Mouse (Mus musculus) macrophage (primary cell): ENCODE measurements around the gene Itgb3bp. TPM values are rescaled to one million over a fixed set of nuclear protein-coding genes. Genes with fewer than 3 reads are reported as not detected.

ENCODE experiments used
- H3K27ac ChIP-seq: fragments of 350-480 bp; formaldehyde crosslinking; 2 replicates; pipeline ENCODE4 v1.9.0; 2021
- H3K36me3 ChIP-seq: fragments of 350-480 bp; formaldehyde crosslinking; 2 replicates; pipeline ENCODE4 v1.9.0; 2021; ENCODE audit errors: inconsistent target
- H3K4me3 ChIP-seq: fragments of 350-480 bp; formaldehyde crosslinking; 2 replicates; pipeline ENCODE4 v1.9.0; 2021; ENCODE audit errors: inconsistent target
- H3K79me2 ChIP-seq: fragments of 350-480 bp; formaldehyde crosslinking; 2 replicates; pipeline ENCODE4 v1.9.0; 2021; ENCODE audit errors: inconsistent target
- WGBS: methylation state at CpG from one replicate; pipeline ENCODE4 v1.1.7; 2026; ENCODE audit warnings: inconsistent platforms; ENCODE audit not compliant: missing documents; 5-methylcytosine and 5-hydroxymethylcytosine counted together
- polyA plus RNA-seq: library from polyadenylated mRNA; stranded (reverse); fragments of 250-400 nt; gene quantifications from 3 replicates; pipeline ENCODE4 v1.2.4, GENCODE M21; 2018; ENCODE audit warnings: inconsistent platforms

The Itgb3bp gene
- polyA plus RNA-seq, 1 experiment from 2014 or later = 9.1 TPM

GRCm38 (mm10) chr4:99913894-99914451 lies 15.6 kb downstream of the Itgb3bp start:
- Histone ChIP-seq H3K4me3 (no peak overlapping the region), H3K36me3 (no peaks in the 10 kb centered on the region), H3K27ac (no peak overlapping the region), H3K79me2 (no peaks in the 10 kb centered on the region)
- 71% methylated on average over 4 of the region's 4 CpGs for WGBS

- H3K27ac ChIP-seq = no peak overlapping the region
- no peaks in the 10 kb centered on the region for H3K36me3 ChIP-seq
- no peak overlapping the region for H3K4me3 ChIP-seq
- no peaks in the 10 kb centered on the region for H3K79me2 ChIP-seq
These were observed 47.2 kb downstream of the Itgb3bp start for GRCm38 (mm10) chr4:99882405-99882804.

GRCm38 (mm10) chr4:99881882-99882281 lies 47.7 kb downstream of the Itgb3bp start:
- Histone ChIP-seq H3K36me3 (no peaks in the 10 kb centered on the region), H3K27ac (no peak overlapping the region), H3K79me2 (no peaks in the 10 kb centered on the region), H3K4me3 (no peak overlapping the region)

GRCm38 (mm10) chr4:99829094-99830073 lies 100.2 kb downstream of the Itgb3bp start, which contains the start of gene Efcab7:
TSS of gene Efcab7 (plus strand) at chr4:99829198.
- H3K79me2 ChIP-seq = peaks cover 6% of the 10 kb centered on the region; the same call in 1 of the 2 replicates
- H3K36me3 ChIP-seq = no peaks in the 10 kb centered on the region
- H3K27ac ChIP-seq = peak within 1 kb of the TSS; percentile 72
- 0% methylated on average over 48 of the region's 48 CpGs for WGBS
- peak within 1 kb of the TSS; percentile 96 for H3K4me3 ChIP-seq

GRCm38 (mm10) chr4:99828739-99829093 lies 100.9 kb downstream of the Itgb3bp start:
- H3K36me3 ChIP-seq = no peaks in the 10 kb centered on the region
- WGBS = 0% methylated on average over 7 of the region's 7 CpGs
- peaks cover 6% of the 10 kb centered on the region; the same call in 1 of the 2 replicates for H3K79me2 ChIP-seq
- peak overlapping the region; percentile 96 for H3K4me3 ChIP-seq
- H3K27ac ChIP-seq = peak overlapping the region; percentile 72

- peak overlapping the region; percentile 96 for H3K4me3 ChIP-seq
- peaks cover 6% of the 10 kb centered on the region; the same call in 1 of the 2 replicates for H3K79me2 ChIP-seq
- WGBS = 29% methylated on average over 4 of the region's 4 CpGs
- H3K36me3 ChIP-seq = no peaks in the 10 kb centered on the region
- H3K27ac ChIP-seq = no peak overlapping the region
These were observed 101.3 kb downstream of the Itgb3bp start for GRCm38 (mm10) chr4:99828337-99828736.

- no peaks in the 10 kb centered on the region for H3K79me2 ChIP-seq
- H3K4me3 ChIP-seq = no peak overlapping the region
- no peaks in the 10 kb centered on the region for H3K36me3 ChIP-seq
- no peak overlapping the region for H3K27ac ChIP-seq
- 96% methylated on average over 7 of the region's 7 CpGs for WGBS
These were observed 112.7 kb downstream of the Itgb3bp start for GRCm38 (mm10) chr4:99816697-99817460.

GRCm38 (mm10) chr4:99792365-99792764 lies 137.2 kb downstream of the Itgb3bp start:
- H3K27ac ChIP-seq = no peak overlapping the region
- WGBS = 72% methylated on average over 6 of the region's 6 CpGs
- no peak overlapping the region for H3K4me3 ChIP-seq

GRCm38 (mm10) chr4:99773041-99773440 lies 156.6 kb downstream of the Itgb3bp start:
- no peaks in the 10 kb centered on the region for H3K79me2 ChIP-seq
- H3K4me3 ChIP-seq = no peak overlapping the region
- 100% methylated on average over 1 of the region's 1 CpGs for WGBS
- no peak overlapping the region for H3K27ac ChIP-seq
- no peaks in the 10 kb centered on the region for H3K36me3 ChIP-seq

More at GRCm38 (mm10) chr4:99792365-99792764, 137.2 kb downstream of the Itgb3bp start:
- Histone ChIP-seq H3K79me2 (no peaks in the 10 kb centered on the region), H3K36me3 (no peaks in the 10 kb centered on the region)

- Histone ChIP-seq H3K27ac (no peak overlapping the region), H3K4me3 (no peak overlapping the region), H3K79me2 (no peaks in the 10 kb centered on the region), H3K36me3 (no peaks in the 10 kb centered on the region)
- 93% methylated on average over 5 of the region's 5 CpGs for WGBS
These were observed 159.1 kb downstream of the Itgb3bp start for GRCm38 (mm10) chr4:99770555-99770954.

GRCm38 (mm10) chr4:99766753-99767152 lies 162.9 kb downstream of the Itgb3bp start:
- Histone ChIP-seq H3K36me3 (no peaks in the 10 kb centered on the region), H3K79me2 (no peaks in the 10 kb centered on the region), H3K4me3 (no peak overlapping the region), H3K27ac (no peak overlapping the region)
- 100% methylated on average over 1 of the region's 1 CpGs for WGBS

GRCm38 (mm10) chr4:99766303-99766702 lies 163.3 kb downstream of the Itgb3bp start:
- Histone ChIP-seq H3K36me3 (no peaks in the 10 kb centered on the region), H3K4me3 (no peak overlapping the region), H3K27ac (no peak overlapping the region), H3K79me2 (no peaks in the 10 kb centered on the region)
- 96% methylated on average over 5 of the region's 5 CpGs for WGBS

- Histone ChIP-seq H3K36me3 (no peaks in the 10 kb centered on the region), H3K27ac (no peak overlapping the region), H3K79me2 (no peaks in the 10 kb centered on the region), H3K4me3 (no peak overlapping the region)
- 82% methylated on average over 5 of the region's 5 CpGs for WGBS
These were observed 177.2 kb downstream of the Itgb3bp start for GRCm38 (mm10) chr4:99752426-99752825.

GRCm38 (mm10) chr4:99739836-99740235 lies 189.8 kb downstream of the Itgb3bp start:
- Histone ChIP-seq H3K27ac (no peak overlapping the region), H3K79me2 (no peaks in the 10 kb centered on the region), H3K4me3 (no peak overlapping the region), H3K36me3 (no peaks in the 10 kb centered on the region)
- WGBS = 92% methylated on average over 7 of the region's 7 CpGs
